Mouse (Mus musculus) liver, embryonic 16.5 days (tissue): ENCODE measurements around the gene Cd27. TPM values are rescaled to one million over a fixed set of nuclear protein-coding genes. Genes with fewer than 3 reads are reported as not detected.

Experiments
- ATAC-seq: fragments of 200-750 bp; cut with Nextera tagmentation; 2 replicates; pipeline ENCODE4 v1.8.0; 2017; ENCODE audit warnings: low read depth, mild to moderate bottlenecking, moderate number of reproducible peaks, moderate library complexity
- H3K27ac ChIP-seq: fragments of 300-500 bp; sonication (generic); 2 replicates; pipeline ENCODE4 v1.5.1; 2014; ENCODE audit warnings: mild to moderate bottlenecking, low read length
- H3K27me3 ChIP-seq: fragments of 300-500 bp; sonication (generic); 2 replicates; pipeline ENCODE4 v1.6.1; 2014; ENCODE audit warnings: low read depth, low read length, mixed read lengths; ENCODE audit not compliant: control insufficient read depth, insufficient read depth
- H3K36me3 ChIP-seq: fragments of 300-500 bp; sonication (generic); 2 replicates; pipeline ENCODE4 v1.6.1; 2014; ENCODE audit warnings: mild to moderate bottlenecking; ENCODE audit not compliant: control insufficient read depth, insufficient read depth
- H3K4me1 ChIP-seq: fragments of 300-500 bp; sonication (generic); 2 replicates; pipeline ENCODE4 v1.6.1; 2014; ENCODE audit warnings: low read depth, low read length, mixed read lengths; ENCODE audit not compliant: control insufficient read depth
- H3K4me2 ChIP-seq: fragments of 300-500 bp; sonication (generic); 2 replicates; pipeline ENCODE4 v1.6.1; 2014; ENCODE audit warnings: low read depth, low read length, mixed read lengths
- H3K4me3 ChIP-seq: fragments of 300-500 bp; sonication (generic); 2 replicates; pipeline ENCODE4 v1.5.1; 2014; ENCODE audit warnings: low read depth, mild to moderate bottlenecking, low read length
- H3K9ac ChIP-seq: fragments of 300-500 bp; sonication (generic); 2 replicates; pipeline ENCODE4 v1.6.1; 2014; ENCODE audit warnings: low read depth, low read length
- H3K9me3 ChIP-seq: fragments of 300-500 bp; sonication (generic); replicated peaks from 2 replicates; pipeline ENCODE4 v1.6.1; 2016; ENCODE audit warnings: low read length; ENCODE audit not compliant: control insufficient read depth
- WGBS: fragments of 180-500 bp; shearing (Covaris S2); extraction: QIAGEN DNeasy Blood & Tissue Kit; methylation state at CpG from one replicate; pipeline ENCODE4 v1.1.7; 2014; ENCODE audit not compliant: insufficient replicate concordance; 5-methylcytosine and 5-hydroxymethylcytosine counted together
- polyA plus RNA-seq: library from polyadenylated mRNA; unstranded; fragments of >200 nt; fragmentation: Nextera tagmentation; extraction: Ambion mirVana; gene quantifications from 2 replicates; pipeline ENCODE4 v1.2.1, GENCODE M21; 2015

The Cd27 gene
- polyA plus RNA-seq, 1 experiment from 2014 or later = 1.5 TPM

GRCm38 (mm10) chr6:125237421-125237820 lies 611 bp upstream of the Cd27 start:
- H3K9ac ChIP-seq = no peak overlapping the region
- no peak for ATAC-seq
- 61% methylated on average over 4 of the region's 4 CpGs for WGBS
- peaks cover under 1% of the 10 kb centered on the region for H3K4me1 ChIP-seq
- H3K36me3 ChIP-seq = no peaks in the 10 kb centered on the region
- H3K9me3 ChIP-seq = no peaks in the 10 kb centered on the region
- no peak overlapping the region for H3K4me2 ChIP-seq
- H3K4me3 ChIP-seq = no peak overlapping the region
- H3K27me3 ChIP-seq = no peaks in the 10 kb centered on the region
- H3K27ac ChIP-seq = no peak overlapping the region

- no peak overlapping the region for H3K9ac ChIP-seq
- peaks cover 7% of the 10 kb centered on the region for H3K4me1 ChIP-seq
- WGBS = 51% methylated on average over 6 of the region's 6 CpGs
- no peak overlapping the region for H3K4me3 ChIP-seq
- no peaks in the 10 kb centered on the region for H3K27me3 ChIP-seq
- no peaks in the 10 kb centered on the region for H3K9me3 ChIP-seq
- H3K36me3 ChIP-seq = no peaks in the 10 kb centered on the region
- no peak for ATAC-seq
- H3K27ac ChIP-seq = no peak overlapping the region
- no peak overlapping the region for H3K4me2 ChIP-seq
Measured at GRCm38 (mm10) chr6:125236341-125236740, 469 bp downstream of the Cd27 start.

GRCm38 (mm10) chr6:125234520-125234828 lies 2.3 kb downstream of the Cd27 start:
- no peak overlapping the region for H3K4me2 ChIP-seq
- H3K27me3 ChIP-seq = no peaks in the 10 kb centered on the region
- H3K4me3 ChIP-seq = no peak overlapping the region
- no peaks in the 10 kb centered on the region for H3K36me3 ChIP-seq
- H3K9ac ChIP-seq = no peak overlapping the region
- no peak overlapping the region for H3K27ac ChIP-seq
- no peak for ATAC-seq
- no peaks in the 10 kb centered on the region for H3K9me3 ChIP-seq
- peaks cover 14% of the 10 kb centered on the region for H3K4me1 ChIP-seq
- whole genome bisulfite sequencing = 65% methylated on average over 5 of the region's 5 CpGs

- Histone ChIP-seq H3K4me3 (no peak overlapping the region), H3K4me1 (peaks cover 14% of the 10 kb centered on the region), H3K9me3 (no peaks in the 10 kb centered on the region), H3K27me3 (no peaks in the 10 kb centered on the region), H3K4me2 (no peak overlapping the region), H3K27ac (0 out of 2 replicates have a peak overlapping the region, but pooled peaks have one; percentile 12), H3K9ac (no peak overlapping the region), H3K36me3 (no peaks in the 10 kb centered on the region)
- 46% methylated on average over 7 of the region's 7 CpGs for WGBS
- no peak for ATAC-seq
Measured at GRCm38 (mm10) chr6:125233816-125234519, 2.8 kb downstream of the Cd27 start.

- Histone ChIP-seq H3K4me2 (peak overlapping the region; percentile 79), H3K36me3 (no peaks in the 10 kb centered on the region), H3K9me3 (no peaks in the 10 kb centered on the region), H3K9ac (no peak overlapping the region), H3K4me1 (peaks cover 14% of the 10 kb centered on the region), H3K27ac (no peak overlapping the region), H3K27me3 (no peaks in the 10 kb centered on the region), H3K4me3 (no peak overlapping the region)
- no peak for ATAC-seq
- 27% methylated on average over 6 of the region's 6 CpGs for WGBS
Measured at GRCm38 (mm10) chr6:125232516-125232915, 4.3 kb downstream of the Cd27 start.

- peaks cover 14% of the 10 kb centered on the region for H3K4me1 ChIP-seq
- peak overlapping the region; percentile 88 for H3K27ac ChIP-seq
- peak overlapping the region; percentile 79 for H3K4me2 ChIP-seq
- no peaks in the 10 kb centered on the region for H3K27me3 ChIP-seq
- H3K36me3 ChIP-seq = no peaks in the 10 kb centered on the region
- H3K9me3 ChIP-seq = no peaks in the 10 kb centered on the region
- WGBS = 19% methylated on average over 4 of the region's 4 CpGs
- H3K9ac ChIP-seq = peak overlapping the region; percentile 75
- H3K4me3 ChIP-seq = peak overlapping the region; percentile 75
- peak; percentile 35 for ATAC-seq
Measured at GRCm38 (mm10) chr6:125232045-125232437, 4.8 kb downstream of the Cd27 start.

- Histone ChIP-seq H3K9ac (peak within 1 kb of the TSS; percentile 75), H3K4me1 (peaks cover 14% of the 10 kb centered on the region), H3K9me3 (no peaks in the 10 kb centered on the region), H3K4me2 (peak within 1 kb of the TSS; percentile 79), H3K4me3 (peak within 1 kb of the TSS; percentile 75), H3K27ac (peak within 1 kb of the TSS; percentile 88), H3K27me3 (no peaks in the 10 kb centered on the region), H3K36me3 (0 out of 2 replicates have a peak, but pooled peaks cover 2% of the 10 kb centered on the region)
- peak; percentile 79 for ATAC-seq
- under 1% methylated on average over 16 of the region's 16 CpGs for WGBS
Measured at GRCm38 (mm10) chr6:125231117-125232044, 5.4 kb downstream of the Cd27 start, which contains the start of gene Tapbpl. Tapbpl (minus strand) TSS chr6:125231860.

- no peak for ATAC-seq
Measured at GRCm38 (mm10) chr6:125230571-125230970, 6.2 kb downstream of the Cd27 start.

More at GRCm38 (mm10) chr6:125230571-125230970, 6.2 kb downstream of the Cd27 start:
- WGBS = 62% methylated on average over 9 of the region's 9 CpGs
- Histone ChIP-seq H3K27ac (no peak overlapping the region; the same call in 1 of the 2 replicates), H3K4me2 (peak overlapping the region; percentile 79), H3K27me3 (no peaks in the 10 kb centered on the region), H3K9me3 (no peaks in the 10 kb centered on the region), H3K36me3 (0 out of 2 replicates have a peak, but pooled peaks cover 2% of the 10 kb centered on the region), H3K9ac (0 out of 2 replicates have a peak overlapping the region, but pooled peaks have one; percentile 75), H3K4me1 (peaks cover 14% of the 10 kb centered on the region), H3K4me3 (peak overlapping the region; percentile 75)
